Mouse (Mus musculus) R1 (cell line): ENCODE measurements around the gene Cldn19.

ENCODE experiments used
- DNase-seq: peaks from one replicate; pipeline ENCODE4 v3.0.0-alpha.2; 2018; ENCODE audit warnings: low read depth, low spot score

Cldn19 gene

DNA sequence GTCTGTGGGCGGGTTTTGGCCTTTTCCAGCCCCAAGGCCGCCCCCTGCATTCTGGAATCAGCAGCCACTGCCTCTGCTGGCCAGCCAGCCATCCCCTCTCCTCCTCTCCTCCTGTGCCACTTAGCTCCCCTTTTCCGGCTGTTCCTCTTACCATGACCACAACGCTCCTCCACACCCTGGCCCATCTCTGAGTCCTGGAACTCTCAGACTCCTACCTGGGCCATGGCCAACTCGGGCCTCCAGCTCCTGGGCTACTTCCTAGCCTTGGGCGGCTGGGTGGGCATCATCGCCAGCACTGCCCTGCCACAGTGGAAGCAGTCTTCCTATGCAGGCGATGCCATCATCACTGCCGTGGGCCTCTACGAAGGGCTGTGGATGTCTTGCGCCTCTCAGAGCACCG, at the start of gene Cldn19:
Cldn19 (plus strand) TSS at position 64 of the 400 bp plus-strand sequence.
- no peak for DNase-seq

DNA sequence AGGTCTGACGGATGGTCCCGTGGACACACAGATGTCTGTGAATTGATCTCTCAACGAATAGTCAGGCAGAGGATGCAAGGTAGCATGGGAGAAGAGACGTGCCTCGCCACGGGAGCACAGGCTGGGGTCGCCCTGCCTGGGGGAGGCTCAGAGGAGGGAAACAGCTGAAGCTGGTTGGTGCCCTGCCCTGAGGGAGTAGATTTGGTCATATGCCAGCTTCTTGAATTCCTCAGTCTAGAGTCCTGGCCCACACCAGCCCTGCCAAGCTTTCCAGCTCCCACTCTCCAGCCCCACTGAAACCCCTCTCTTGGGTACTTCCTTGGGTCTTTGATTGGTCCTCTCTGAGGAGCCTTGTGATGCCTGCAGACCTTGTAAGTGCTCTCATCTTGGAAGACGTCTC, 38.5 kb upstream of the Cldn19 start:
- DNase-seq, result no peak

DNA sequence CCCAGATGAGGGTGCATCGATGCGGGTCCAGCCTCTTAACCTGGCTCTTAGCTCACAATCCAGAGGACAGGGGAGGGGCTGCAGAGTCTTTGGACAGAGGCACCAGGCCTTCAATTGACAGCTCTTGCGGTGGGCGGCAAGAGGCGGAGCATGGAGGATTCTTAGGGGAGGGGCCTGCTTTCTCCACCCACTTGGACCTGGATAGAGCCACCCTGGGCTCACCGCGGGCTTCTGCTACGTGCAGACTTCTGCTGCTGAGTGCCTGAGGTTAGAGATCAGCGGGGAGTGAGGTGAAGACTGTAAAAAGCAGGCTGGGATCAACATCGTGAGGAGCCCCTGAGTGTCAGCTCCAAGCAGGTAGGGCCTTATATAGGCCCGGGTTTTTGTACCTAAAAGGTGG, 37.0 kb upstream of the Cldn19 start, which contains the start of gene Tmem269:
Tmem269 (minus strand) TSS at position 49 of the 400 bp plus-strand sequence.
- DNase-seq, result peak; percentile 70

DNA sequence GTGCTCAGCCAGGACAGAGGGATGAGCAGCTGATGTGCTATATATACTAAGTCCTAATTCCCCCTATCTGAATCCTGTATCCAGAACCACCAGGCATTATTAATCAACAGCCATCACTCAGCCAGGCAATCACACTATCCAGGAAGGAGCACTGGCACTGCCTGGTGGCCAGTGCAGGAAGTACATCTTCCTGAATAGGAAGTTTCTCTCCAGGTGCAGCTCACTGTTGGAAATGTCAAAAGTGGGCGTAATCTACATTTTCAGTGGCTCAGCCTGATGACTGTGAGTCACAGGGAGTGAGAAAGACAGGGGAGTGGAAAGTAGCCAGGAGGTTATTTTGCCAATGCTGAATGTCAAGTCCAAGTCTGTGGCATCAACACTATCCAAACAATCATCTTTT, 31.5 kb upstream of the Cldn19 start:
- peak; percentile 89 for DNase-seq

DNA sequence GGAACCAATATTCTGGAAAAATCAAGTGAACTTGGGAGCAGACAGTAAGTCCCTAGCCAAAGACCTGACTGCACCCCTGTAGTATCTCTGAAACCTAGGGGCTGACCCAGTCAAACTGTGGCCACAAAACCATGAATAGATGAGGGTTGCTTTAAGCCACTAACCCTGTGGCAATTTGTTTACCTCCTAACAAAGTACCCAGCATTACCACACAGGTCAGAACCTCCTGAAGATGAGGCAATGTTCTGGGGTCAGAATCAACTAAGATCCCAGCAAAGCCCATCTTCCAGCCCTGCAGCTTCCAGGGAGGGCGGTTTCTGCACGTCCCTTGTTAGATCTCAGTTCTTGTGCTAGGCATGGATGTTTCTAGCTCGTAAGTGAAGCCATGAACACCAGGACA, 30.7 kb upstream of the Cldn19 start:
- no peak for DNase-seq

DNA sequence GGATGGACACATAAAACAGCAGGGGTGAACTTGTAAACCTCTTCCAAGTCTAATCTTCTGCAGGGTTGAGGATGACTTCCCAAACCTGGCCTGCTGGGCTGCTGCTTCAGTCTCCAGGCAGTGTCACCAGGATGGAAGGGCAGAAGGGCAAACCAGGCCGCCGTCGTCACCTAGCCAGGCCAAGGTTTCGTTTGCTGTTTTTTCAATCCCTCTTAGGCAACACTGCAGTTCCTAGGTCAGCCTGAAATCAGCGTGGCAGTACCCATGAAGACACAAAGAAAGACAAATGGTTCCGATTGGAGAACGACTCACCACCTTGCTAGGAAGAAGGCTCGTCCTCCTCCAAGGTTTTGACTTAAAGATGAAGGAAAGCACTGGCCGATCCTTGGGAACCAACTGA, 29.5 kb upstream of the Cldn19 start:
- DNase-seq, result peak; percentile 37

DNA sequence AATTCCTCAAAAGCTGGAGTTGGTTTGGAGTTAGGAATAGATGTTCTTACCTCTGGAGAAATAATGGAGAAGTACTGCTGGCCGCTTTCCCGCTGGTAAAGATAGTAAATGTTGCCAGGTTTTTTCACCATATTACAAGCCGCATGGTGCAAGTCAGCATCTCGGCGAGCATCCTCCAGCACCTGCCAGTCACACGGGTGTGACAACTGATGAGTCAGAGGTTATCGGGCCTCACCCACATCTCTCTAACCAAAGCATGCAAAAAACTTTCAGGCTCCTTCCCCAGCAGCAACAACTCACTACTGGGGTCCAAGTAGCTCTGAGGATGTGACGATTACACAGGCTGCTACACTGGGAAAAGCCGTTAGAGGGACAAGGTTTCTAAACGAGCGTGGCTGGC, 28.5 kb upstream of the Cldn19 start:
- DNase-seq, result no peak

DNA sequence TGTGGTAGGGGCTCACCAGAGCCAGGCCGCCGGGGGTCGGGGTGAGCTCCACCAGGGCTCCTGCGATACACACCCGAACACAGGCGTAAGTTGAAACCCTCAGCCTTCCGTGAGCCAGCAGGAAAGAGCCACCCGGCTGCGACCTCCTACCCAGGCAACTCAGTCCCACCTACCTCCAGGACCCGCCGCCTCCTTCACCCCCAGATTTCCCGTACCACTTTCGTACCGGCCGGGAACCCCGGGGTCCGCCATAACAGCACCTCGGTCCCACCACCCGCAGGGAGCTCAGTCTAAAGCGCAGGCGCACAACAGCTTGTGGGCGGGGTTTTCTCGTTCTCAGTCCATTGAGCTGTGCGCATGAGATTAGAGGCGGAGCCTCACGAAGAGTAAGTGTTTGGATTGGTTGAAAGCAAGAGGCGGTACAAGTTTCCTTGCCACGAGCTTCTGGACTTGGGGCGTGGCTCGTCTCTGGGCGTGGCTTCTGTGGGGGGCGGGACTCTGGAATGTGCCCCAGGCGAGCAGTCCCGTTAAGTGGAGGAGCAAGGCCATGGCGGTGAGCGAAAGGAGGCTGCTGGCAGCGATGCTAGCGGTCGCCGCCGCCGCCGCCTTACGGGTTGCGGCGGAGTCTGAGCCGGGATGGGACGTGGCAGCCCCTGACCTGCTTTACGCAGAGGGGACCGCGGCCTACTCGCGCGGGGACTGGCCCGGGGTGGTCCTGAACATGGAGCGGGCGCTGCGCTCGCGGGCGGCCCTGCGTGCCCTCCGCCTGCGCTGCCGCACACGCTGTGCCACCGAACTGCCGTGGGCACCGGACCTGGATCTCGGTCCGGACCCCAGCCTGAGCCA, 22.6 kb upstream of the Cldn19 start, which contains the start of the genes AU022252 and P3h1:
AU022252 (minus strand) TSS at position 303 of the 846 bp plus-strand sequence.
P3h1 (plus strand) TSS at position 506 of the 846 bp plus-strand sequence.
- DNase-seq, result peak; percentile 99

DNA sequence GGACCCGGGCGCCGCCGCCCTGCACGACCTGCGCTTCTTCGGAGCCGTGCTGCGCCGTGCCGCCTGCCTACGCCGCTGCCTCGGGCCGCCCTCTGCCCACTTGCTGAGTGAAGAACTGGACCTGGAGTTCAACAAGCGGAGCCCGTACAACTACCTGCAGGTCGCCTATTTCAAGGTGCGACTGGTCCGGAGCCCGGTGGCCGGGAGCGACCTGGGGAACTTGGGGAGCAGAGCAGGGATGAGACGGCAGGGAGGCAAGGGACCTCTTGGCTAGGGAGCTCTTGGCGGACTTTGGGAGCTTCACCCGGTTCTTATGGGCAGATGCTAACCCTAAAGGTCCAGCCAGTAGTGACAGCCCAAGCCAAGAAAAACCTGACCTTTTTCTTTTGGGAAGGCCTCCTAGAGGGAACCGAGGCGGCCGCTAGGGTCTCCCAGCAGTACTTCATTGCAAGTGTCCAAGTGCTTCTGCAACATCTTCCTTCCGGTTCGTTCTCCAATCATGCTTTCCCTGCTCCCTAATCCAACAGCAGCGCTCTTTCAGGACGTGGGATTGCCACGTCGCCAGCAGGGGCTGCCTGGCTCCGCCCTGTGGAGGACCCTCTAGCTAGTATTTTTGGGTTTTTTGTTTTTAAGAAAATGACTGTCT, 21.8 kb upstream of the Cldn19 start:
- DNase-seq, result peak; percentile 86

DNA sequence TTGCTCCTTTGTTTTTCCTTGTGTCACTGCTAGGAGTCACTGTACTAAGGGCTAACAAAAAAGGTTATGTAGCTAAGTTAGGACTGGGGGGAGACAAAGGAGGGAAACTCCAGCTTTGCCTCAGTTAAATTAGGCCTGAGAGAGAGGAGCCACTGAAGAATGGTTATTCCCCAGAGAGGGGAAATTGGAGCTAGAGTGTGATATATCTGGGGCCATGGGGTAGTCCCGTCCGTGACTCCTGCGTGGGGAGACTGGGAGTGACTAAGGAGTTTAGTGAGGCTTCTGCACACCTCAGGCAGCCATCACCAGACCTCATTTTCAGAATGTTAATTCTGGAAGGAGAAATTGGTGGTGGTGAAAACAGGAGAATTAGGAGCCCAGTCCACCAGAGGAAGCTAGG, 20.9 kb upstream of the Cldn19 start:
- DNase-seq, result no peak

DNA sequence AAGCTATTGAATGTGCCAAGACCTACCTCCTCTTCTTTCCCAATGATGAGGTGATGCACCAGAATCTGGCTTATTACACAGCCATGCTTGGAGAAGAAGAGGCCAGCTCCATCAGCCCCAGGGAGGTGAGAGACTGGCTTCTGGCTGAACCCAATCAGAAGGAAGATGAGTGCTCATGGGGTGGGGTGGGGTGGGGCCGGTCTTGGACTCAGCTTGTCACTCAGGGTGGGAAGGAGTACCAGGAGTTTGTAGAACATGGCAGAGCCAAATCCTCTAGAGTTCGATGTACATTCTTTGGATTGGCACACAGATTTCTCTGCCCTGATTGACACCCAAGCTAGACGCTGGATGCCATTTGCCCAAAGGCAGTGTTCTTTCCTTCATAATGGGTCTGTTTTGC, 16.6 kb upstream of the Cldn19 start:
- peak; percentile 27 for DNase-seq

DNA sequence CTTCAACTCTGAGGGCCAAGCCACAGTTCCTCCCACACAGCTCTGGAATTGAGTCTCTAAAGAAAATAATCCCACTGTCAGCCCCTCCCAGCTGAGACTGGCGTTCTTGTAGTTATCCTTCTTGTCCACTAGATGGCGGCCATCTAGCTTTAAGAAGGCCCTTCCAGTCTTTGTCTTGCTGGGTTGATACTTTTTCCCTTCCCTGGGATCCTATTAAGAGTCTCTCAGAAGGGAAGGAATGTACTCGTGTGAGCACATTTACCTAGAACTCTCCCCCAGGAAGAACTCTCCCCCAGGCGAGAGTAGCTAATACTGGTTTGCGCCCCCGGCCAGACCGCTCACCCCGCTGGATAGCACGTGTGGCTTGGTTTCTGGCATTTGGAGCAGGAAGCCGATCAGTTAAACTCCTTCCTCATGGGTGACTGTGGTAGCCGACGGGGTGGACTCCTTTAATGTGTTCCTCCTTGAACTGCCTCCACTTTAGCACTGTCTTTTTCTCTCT, 16.0 kb upstream of the Cldn19 start:
- peak; percentile 93 for DNase-seq

DNA sequence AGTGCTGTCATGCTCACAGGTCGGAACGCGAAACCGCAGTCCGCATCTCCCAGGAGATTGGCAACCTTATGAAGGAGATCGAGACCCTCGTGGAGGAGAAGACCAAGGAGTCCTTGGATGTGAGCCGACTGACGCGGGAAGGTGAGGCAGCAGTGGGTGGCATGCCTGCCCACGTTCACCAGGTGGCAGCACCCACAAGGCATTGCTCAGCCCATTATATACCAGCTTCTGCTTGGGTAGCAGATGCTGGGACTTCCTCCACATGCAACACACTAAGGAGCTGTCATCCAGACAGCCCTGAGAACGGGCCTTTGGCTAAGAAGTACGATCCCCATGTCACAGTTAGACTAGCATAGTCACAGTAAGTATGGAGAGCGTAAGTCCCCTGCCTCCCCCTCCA, 13.6 kb upstream of the Cldn19 start:
- no peak for DNase-seq

DNA sequence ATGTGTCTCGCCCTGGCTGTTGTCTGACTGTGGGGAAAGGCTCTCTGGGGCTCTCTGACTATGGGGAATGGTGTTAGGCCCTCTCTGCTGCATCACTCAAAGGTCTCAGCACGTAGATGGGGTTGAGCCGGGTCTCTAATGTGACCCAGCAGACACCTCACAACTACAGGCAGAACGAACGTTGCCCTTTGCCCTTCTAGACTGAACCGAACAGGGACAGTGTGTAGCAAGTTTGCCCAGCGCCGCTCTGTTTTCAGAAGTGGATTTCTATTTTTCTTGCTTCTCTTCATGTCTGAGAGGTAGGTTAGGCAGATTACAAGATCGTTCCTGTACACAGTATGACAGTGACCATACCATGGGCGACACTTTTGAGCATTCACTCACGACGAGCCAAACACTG, 12.6 kb upstream of the Cldn19 start:
- no peak for DNase-seq

DNA sequence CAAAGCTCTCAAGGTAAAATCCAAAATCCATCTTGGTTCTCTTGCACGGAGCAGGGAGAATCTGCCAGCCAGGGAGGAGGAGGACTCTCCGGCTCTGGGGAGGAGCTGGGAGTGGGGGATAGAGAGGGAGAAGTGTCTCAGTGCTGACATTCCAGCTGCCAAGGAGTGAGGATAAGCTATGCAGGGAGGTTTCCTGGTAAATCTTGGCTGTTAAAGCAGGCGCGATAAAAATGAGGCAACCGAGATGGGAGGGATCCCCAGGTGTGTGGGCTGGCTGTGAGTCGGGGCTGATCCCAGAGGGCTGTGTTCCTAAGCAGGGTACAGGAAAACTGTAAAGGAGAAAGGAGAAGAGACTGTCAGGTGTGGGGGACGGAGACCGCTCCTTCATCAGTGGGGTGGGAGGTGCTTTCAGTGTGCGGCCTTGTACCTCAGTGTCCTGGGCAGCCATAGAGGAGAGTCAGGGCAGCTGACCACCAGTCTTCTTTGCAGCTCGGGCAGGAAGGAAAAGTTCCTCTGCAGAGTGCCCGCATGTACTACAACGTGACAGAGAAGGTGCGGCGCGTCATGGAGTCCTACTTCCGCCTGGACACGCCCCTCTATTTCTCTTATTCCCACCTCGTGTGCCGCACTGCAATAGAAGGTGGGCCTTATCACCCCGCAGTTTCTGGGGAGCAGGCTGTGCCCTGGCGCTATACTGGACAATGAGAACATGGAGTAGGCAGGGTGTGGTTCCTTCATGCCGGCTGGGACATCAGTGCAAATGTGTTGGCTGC, 10.6 kb upstream of the Cldn19 start:
- DNase-seq, result peak; percentile 44

DNA sequence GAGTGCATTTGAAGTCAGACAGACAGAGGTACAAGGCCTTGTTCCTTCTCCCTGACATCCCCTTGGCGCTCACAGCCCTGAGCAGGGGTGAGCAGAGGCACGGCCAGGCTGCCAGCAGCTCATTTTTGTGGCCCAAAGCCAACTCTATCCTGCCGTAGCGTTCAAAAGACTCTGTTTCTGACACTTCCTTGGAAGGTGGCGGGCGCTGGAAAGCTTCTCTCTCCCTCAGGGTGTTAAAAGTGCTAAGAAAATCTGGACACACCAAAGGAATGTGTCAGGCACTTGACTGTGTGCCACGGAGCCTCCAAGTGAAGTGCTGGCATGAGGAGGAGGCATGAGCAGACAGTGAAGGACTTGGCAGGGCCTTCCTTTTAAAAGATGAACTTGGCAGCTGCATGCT, 9.7 kb upstream of the Cldn19 start:
- DNase-seq, result no peak

DNA sequence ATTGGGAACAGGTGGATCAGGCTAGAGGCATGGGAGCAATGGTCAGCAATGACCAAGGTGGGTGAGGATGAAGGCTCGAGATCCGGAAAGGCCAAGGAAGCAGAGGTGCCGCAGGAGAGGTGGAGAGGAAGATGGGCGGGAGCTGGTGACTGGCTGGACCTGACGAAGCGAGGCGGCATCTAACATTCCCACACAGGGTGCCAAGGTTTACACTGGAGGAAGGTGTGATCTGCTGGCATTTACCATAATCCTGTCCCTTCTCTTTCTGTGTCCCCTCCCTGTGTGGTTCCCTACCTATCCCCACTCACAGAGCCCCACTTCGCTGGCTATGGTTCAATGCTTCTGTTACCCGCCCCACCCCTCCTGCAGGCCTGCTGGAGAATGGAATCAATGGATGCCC, 9.3 kb upstream of the Cldn19 start:
- DNase-seq, result no peak

DNA sequence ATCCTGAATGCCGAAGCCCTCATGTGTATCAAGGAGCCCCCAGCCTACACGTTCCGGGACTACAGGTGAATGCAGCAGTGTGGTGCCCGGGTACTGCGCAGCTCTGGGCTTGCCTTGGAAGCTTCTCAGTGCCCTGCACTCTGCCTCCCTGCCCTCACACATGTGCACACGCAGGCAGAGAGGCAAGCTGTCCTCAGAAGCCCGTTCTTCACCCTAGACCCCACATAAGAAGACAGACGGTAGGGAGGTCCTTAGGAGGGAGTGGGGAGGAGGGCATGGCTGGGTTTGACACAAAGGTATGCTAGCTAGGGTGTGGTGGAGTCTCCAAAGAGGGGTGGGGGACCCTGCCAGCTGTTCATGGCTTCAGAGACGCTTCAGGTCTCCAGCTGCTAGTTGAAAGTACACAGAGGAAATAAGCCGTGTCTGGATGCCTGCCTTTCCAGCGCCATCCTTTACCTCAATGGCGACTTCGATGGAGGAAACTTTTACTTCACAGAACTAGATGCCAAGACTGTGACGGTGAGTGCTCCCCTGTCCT, 8.5 kb upstream of the Cldn19 start:
- peak; percentile 32 for DNase-seq

DNA sequence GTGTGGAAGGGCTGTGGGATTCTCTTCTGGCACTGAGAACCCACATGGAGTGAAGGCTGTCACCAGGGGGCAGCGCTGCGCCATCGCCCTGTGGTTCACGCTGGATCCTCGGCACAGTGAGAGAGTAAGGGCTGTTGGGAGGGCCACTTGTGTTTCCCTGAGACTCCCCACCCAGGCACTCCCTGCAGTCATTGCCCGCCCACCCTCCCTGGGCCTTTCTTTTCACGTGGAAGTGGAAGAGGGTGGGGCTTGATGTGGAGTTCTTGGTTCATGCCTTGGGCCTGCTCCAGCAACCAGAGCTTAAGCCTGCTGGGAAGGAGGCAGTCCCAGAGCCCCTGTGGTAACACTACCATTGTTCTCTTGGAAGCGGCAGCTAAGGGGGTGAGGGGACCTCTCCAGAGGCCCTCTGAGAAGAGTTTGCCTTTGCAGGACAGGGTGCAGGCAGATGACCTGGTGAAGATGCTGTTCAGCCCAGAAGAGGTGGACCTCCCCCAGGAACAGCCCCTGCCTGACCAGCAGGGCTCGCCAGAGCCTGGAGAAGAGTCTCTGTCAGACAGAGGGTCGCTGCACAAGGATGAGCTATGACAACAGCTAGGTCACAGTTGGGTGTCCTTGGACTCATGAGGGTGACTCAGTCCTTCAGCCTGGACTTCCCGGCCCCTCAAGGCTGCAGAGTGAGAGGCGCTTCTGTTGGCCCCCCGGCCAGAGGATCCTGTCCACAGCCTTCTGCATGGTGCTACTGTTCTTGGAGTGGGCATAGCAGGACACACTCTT, 7.6 kb upstream of the Cldn19 start:
- peak; percentile 94 for DNase-seq

DNA sequence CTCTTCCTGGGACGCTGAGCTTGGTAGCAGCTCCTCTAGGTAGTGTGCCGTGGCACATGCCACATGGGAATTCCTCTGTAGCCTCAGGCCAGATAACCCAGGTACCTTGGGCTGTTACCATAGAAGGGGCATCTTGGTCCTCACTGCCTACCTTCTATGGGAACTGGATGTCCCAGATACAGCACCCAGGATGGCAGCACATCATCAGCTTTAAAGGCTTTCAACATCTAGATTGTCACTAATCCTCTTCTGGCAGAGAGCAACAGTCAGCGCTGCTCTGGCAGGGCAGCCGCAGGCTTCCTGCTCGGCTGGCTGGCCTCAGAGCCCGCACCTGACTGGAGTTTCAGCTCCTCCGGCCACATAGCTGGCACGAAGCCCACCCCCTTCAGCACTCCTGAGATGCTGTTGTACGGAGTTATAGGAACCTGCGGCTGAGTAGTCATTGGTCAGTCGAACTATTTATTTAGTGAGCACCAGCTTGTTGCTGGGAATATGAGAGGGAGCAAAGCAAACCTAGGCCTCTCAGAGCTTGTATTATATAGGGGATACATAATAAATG, 6.7 kb upstream of the Cldn19 start:
- DNase-seq, result no peak
